Mouse (Mus musculus) G1E (cell line): ENCODE measurements around the gene Stxbp4.

ENCODE experiments used
- CTCF ChIP-seq: IDR thresholded peaks from 2 replicates; pipeline ENCODE4 v1.5.1; 2012; ENCODE audit warnings: low read depth, low read length, inconsistent platforms, mixed read lengths
- GATA1 ChIP-seq: IDR thresholded peaks from 2 replicates; pipeline ENCODE4 v1.6.1; 2012; ENCODE audit warnings: borderline replicate concordance, low read length, inconsistent platforms, mixed read lengths
- GATA2 ChIP-seq: IDR thresholded peaks from 2 replicates; pipeline ENCODE4 v1.6.1; 2012; ENCODE audit warnings: low read depth, low read length, inconsistent platforms, borderline replicate concordance
- POLR2AphosphoS5 ChIP-seq: IDR thresholded peaks from 2 replicates; pipeline ENCODE4 v1.6.1; 2012; ENCODE audit warnings: low read depth, low read length, inconsistent platforms; ENCODE audit not compliant: insufficient replicate concordance
- TAL1 ChIP-seq: conservative IDR thresholded peaks from 2 replicates; pipeline ENCODE4 v1.6.1; 2012; ENCODE audit warnings: low read depth, low read length, inconsistent platforms, mixed read lengths

GRCm38 (mm10) chr11:90675479-90676110 is 37.7 kb upstream of the Stxbp4 start:
- TF ChIP-seq CTCF: no peak
- TF ChIP-seq TAL1: peak; percentile 55; the same call in 1 of the 2 replicates
- TF ChIP-seq POLR2AphosphoS5: no peak
- TF ChIP-seq GATA2: no peak
- no peak for TF ChIP-seq GATA1
